Mouse (Mus musculus) adrenal gland, postnatal 14 days (tissue): Measurements from ENCODE around the gene 1700023F06Rik. TPM values are rescaled to one million over a fixed set of nuclear protein-coding genes. Genes with fewer than 3 reads are reported as not detected.

Source experiments
- DNase-seq: peaks from one replicate; pipeline ENCODE4 v3.0.0; 2021; ENCODE audit warnings: mixed read lengths
- total RNA-seq: library from RNA; stranded (reverse); gene quantifications from 2 replicates; pipeline ENCODE4 v1.2.3, GENCODE M21; 2021

The 1700023F06Rik gene
- total RNA-seq, 1 experiment from 2014 or later: 0.93 TPM

DNA sequence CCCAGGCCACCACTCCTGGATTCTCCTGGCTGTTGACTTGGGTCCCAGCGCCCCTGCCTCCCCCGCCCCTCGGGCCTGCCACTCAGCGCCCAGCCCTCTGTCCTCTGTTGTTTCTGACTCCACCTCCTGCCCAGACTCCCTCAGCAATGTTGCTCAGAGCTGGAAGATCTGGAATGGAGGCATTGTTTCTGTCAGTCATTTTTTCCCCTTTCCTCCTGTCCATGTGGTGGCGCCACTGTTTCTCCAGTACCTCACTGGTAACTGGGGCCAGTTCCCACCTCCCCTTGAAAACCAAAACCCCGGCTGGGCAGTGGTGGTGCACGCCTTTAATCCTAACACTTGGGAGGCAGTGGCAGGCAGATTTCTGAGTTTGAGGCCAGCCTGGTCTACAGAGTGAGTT, 46.9 kb downstream of the 1700023F06Rik start:
- DNase-seq: no peak

DNA sequence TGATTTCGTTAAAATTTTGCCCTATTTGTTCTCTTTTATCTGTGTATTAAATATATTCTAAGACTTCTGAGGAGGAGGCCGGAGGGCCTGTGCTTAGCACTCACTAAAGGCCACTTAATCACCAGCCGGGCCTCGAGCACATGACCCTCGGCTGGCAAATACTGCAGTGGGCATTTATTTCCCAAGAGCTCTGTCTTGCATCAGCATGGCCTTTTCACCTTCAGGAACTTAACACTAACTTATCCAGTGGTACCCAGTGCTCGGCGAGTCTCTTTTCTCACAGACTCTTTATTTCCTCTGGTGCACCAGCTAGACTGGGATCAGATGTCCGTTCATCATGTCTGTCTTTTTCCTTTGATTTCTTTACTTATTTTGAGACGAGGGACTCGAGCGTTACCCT, 47.6 kb downstream of the 1700023F06Rik start:
- no peak for DNase-seq

DNA sequence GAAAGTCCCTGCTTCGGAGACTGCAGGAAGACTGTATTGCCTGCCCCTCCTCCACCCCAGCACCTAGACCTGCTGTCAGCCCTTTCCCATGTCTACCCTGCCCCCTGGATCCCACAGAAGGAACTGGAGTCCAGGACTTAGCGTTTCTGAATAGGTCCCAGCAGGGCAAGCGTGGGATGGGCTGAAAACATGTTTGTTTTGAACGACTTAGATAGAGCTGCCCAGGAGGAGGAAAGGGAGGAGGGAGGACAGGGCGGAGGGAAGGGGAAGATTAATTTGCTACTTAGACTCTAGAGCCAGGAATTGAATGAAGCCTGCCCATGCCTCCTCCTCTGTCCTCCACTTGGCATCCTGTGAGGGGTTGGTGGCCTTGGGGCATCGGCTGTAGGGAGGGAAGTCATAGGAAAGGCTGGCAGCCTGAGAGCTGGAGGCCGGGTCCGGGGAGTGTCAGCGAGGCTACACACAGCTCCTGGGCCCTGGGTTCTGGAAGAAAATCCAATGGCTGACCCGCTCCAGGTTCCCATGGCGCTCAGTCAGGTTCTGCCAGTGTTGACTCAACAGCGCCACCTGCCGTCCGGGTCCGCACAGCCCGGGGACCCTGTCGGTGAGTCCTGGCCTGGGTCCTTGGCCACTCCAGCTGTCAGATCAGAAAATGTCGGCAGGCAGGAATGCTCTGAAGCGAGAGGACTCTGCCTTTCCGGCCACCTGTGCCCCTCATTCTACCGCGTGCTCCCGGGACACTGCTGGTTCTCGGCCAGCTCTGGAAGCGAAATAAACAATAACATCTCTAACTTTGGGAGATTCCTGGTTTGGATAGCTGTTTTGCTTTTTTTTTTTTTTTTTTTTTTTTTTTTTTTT, 49.5 kb downstream of the 1700023F06Rik start:
- peak; percentile 99 for DNase-seq

DNA sequence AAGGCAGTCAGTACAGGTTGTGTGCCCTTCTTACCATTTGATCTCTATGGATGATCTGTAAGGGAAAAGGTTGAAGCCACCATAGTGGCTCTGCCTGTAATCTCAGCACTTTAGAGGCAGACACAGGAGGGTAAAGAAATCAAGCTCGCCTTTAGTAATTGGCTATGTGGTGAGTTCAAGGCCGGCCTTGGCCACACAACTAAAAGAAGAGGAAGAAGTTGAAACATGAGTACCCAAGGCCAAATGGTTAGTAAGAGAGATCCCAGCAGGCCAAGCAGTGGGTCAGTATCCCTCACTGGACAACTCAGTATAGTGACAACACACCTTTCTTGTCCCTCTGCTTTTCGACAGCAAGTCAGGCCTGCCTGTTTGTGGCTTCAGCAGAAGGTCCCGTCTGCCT, 58.6 kb downstream of the 1700023F06Rik start:
- no peak for DNase-seq

Other genes starting within 250 kb of the 1700023F06Rik start
- gene Nmt1, start 180.4 kb downstream of the 1700023F06Rik start, total RNA-seq: 88.8 and 93.1 TPM in 2 replicates
- 65.0 and 66.3 TPM in 2 replicates for gene Dcakd, start 180.2 kb downstream of the 1700023F06Rik start, total RNA-seq
- gene Plcd3, start 106.9 kb downstream of the 1700023F06Rik start, total RNA-seq: 9.3 and 11.2 TPM in 2 replicates
- 77.8 and 84.9 TPM in 2 replicates for gene Acbd4, start 106.9 kb downstream of the 1700023F06Rik start, total RNA-seq
- gene Hexim1, start 92.3 kb downstream of the 1700023F06Rik start, total RNA-seq: 57.8 and 62.1 TPM in 2 replicates
- 3.9 and 5.6 TPM in 2 replicates for gene Hexim2, start 76.1 kb downstream of the 1700023F06Rik start, total RNA-seq
- gene Fmnl1, start 37.5 kb downstream of the 1700023F06Rik start, total RNA-seq: 14.4 and 30.4 TPM in 2 replicates
- gene Spata32, start 9.9 kb upstream of the 1700023F06Rik start, total RNA-seq: not detected in 2 replicates
- gene Map3k14, start 58.9 kb upstream of the 1700023F06Rik start, total RNA-seq: 6.5 and 8.7 TPM in 2 replicates
- 19.3 and 31.5 TPM in 2 replicates for gene Arhgap27, start 155.1 kb upstream of the 1700023F06Rik start, total RNA-seq
- gene Plekhm1, start 204.1 kb upstream of the 1700023F06Rik start, total RNA-seq: 17.4 and 19.6 TPM in 2 replicates